In genomic region chr7:115951689-115952088, GRCm38 (mm10) we compare ENCODE assay signal across 27 mouse cellular contexts.
A peak's percentile ranks its signal among the peaks of the same experiment; 100 is the strongest.
DNase-seq lines count a peak whose midpoint lies in the region; ATAC-seq and TF ChIP-seq lines count a peak whose summit lies in the region.
"Had no signal": no experiment of that assay in that cellular context is flagged by ENCODE, and none has a peak within 500 bp of the region (broad histone marks: within the 10 kb centered on the region; RNA-seq: fewer than 3 reads in every experiment).

No protein-coding gene starts in this region.

- no peaks in the 10 kb centered on the region for H3K27me3 ChIP-seq in liver, postnatal 0 days (ENCODE audit: insufficient read depth, low read length)
- H3K27me3 ChIP-seq: embryonic facial prominence, embryonic 15.5 days; Patski had no signal

- no peaks in the 10 kb centered on the region for H3K36me3 ChIP-seq in liver, postnatal 0 days (replicated peaks; ENCODE audit: insufficient read depth, low read length)
- H3K36me3 ChIP-seq: embryonic facial prominence, embryonic 15.5 days; heart, embryonic 10.5 days; hindbrain, embryonic 10.5 days had no signal

- H3K4me2 ChIP-seq in liver, postnatal 0 days (ENCODE audit: low read depth, low read length), result peak overlapping the region; percentile 42
- H3K4me2 ChIP-seq: embryonic facial prominence, embryonic 15.5 days had no signal

- peak; percentile 12 for DNase-seq in spleen, adult 12 weeks (ENCODE audit: low spot score)
- no peak for DNase-seq in spleen, postnatal 10 days (ENCODE audit: low spot score in 2 of 2)
- DNase-seq in c-Kit-negative CD71-positive TER-119-positive erythroid progenitor cells, embryonic 14.5 days (ENCODE audit: low read depth, low spot score), result peak; percentile 49
- no peak for DNase-seq in liver, postnatal 0 days
- no peak for DNase-seq in gastrocnemius, postnatal 25 days
- no peak for DNase-seq in gastrocnemius, postnatal 10 days
- DNase-seq in heart, adult 18-20 months, result no peak
- DNase-seq: adrenal gland, adult 2 months; cerebellum, adult 2 months; cerebellum, postnatal 36 days; forebrain, postnatal 0 days; kidney, adult 9 months; kidney, postnatal 25 days; lung, adult 18-20 months; lung, postnatal 14 days; midbrain, embryonic 14.5 days; right cerebral cortex, postnatal 14 days; spleen, adult 18-20 months; thymus, postnatal 14 days had no signal

- no peak overlapping the region for H3K9ac ChIP-seq in liver, postnatal 0 days (replicated peaks)
- H3K9ac ChIP-seq: embryonic facial prominence, embryonic 15.5 days; forebrain, postnatal 0 days had no signal

- ATAC-seq in erythroid progenitor cell, adult 5-6 weeks (replicated peaks; ENCODE audit: low FRiP score, poor library complexity, severe bottlenecking), result peak; percentile 91
- ATAC-seq in liver, postnatal 0 days, result peak; percentile 97
- ATAC-seq: forebrain, postnatal 0 days; hindbrain, embryonic 16.5 days; intestine, embryonic 16.5 days; Patski had no signal

- H3K4me3 ChIP-seq in liver, postnatal 0 days (ENCODE audit: low read depth, low read length), result no peak overlapping the region
- H3K4me3 ChIP-seq: embryonic facial prominence, embryonic 15.5 days; heart, embryonic 10.5 days; hindbrain, embryonic 10.5 days; layer of hippocampus, adult 2 months had no signal

- no peak for TF ChIP-seq CTCF in liver, postnatal 0 days (IDR thresholded peaks at IDR 0.05; ENCODE audit: low read depth)

- H3K27ac ChIP-seq in liver, postnatal 0 days (ENCODE audit: low read depth), result peak overlapping the region; percentile 67; the same call in 1 of the 2 replicates
- H3K27ac ChIP-seq: embryonic facial prominence, embryonic 15.5 days; heart, embryonic 10.5 days; hindbrain, embryonic 10.5 days; layer of hippocampus, adult 2 months had no signal

- WGBS in liver, postnatal 0 days (ENCODE audit: insufficient replicate concordance), result 69% methylated on average over 4 of the region's 4 CpGs

- no peaks in the 10 kb centered on the region for H3K9me3 ChIP-seq in liver, postnatal 0 days (ENCODE audit: low read length)
- H3K9me3 ChIP-seq: embryonic facial prominence, embryonic 15.5 days; heart, embryonic 10.5 days; hindbrain, embryonic 10.5 days had no signal

- peak; percentile 95 for TF ChIP-seq EP300 in liver, postnatal 0 days (IDR thresholded peaks at IDR 0.05; ENCODE audit: low read depth)

- H3K4me1 ChIP-seq in liver, postnatal 0 days (ENCODE audit: insufficient read depth), result peaks cover 17% of the 10 kb centered on the region
- H3K4me1 ChIP-seq: embryonic facial prominence, embryonic 15.5 days; hindbrain, embryonic 10.5 days had no signal

Comparison
In these comparisons a context has a peak if more than half of its experiments do, and no peak if none do; other contexts are left out.
1. DNase-seq: peak in spleen, adult 12 weeks (single experiment) and c-Kit-negative CD71-positive TER-119-positive erythroid progenitor cells, embryonic 14.5 days (single experiment); none in spleen, postnatal 10 days (0 of 2), liver, postnatal 0 days (single experiment), gastrocnemius, postnatal 25 days (single experiment), gastrocnemius, postnatal 10 days (single experiment) and heart, adult 18-20 months (0 of 2).